Mouse (Mus musculus) brain, adult 2 months (tissue): Measurements from ENCODE around the gene Serpinb9b.

Experiments
- DNase-seq: peaks from one replicate; pipeline ENCODE4 v3.0.0; 2011; ENCODE audit warnings: low read depth, low spot score

Serpinb9b gene

DNA sequence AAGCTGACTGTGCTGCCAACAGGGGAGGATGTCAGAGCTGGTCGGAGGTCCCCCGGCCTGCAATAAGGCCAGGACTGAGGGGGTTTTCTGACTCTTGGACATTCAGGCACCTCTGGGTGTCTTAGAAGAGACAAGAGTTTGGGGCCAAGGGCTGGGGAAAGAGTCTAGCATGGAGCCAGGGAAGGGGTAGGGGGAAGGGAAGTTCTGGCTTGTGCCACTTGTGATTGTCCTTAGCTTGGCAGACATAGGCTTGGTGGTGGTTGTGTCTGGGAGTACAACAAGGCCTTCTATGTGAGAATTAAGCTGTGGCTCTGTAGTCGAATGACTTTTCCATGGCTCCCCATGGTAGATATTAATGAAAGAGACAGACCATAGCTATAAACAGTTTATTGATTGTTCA is 16.3 kb downstream of the Serpinb9b start:
- DNase-seq, result no peak

DNA sequence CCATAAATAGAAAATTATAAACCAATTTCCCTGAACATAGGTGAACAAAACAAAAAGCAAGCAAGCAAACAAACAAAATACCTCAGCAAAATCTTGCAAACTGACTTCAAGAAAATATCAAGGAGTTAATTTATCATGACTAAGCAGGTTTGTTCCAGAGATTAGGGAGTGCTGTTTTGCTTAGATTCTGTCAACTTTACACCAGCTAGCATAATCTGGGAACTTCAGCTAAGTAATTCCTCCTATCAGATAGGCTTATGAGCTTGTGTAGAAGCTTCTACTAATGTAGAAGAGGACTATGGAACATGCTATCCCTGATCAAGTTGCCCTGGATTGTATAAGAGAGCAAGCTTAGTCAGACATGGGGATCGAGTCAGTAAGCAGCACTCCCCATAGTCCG is 20.0 kb downstream of the Serpinb9b start:
- no peak for DNase-seq

DNA sequence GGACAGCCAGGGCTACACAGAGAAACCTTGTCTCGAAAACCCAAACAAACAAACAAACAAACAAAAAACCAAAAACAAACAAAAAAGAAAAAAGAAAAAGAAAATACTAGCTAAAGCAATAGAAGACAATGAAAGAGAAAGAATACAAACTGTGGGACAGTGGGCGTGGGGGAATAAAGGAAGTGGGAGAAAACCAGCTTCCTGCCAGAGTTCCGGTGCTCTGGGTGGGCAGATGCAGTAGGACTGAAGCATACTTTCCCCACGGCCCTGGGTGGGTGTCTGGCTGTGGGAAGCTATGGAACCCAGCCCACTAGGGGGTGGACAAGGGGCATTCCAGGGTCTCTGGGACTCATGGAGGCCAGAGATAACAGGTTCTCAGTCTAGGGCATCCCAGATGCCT is 21.0 kb downstream of the Serpinb9b start:
- DNase-seq, result no peak

DNA sequence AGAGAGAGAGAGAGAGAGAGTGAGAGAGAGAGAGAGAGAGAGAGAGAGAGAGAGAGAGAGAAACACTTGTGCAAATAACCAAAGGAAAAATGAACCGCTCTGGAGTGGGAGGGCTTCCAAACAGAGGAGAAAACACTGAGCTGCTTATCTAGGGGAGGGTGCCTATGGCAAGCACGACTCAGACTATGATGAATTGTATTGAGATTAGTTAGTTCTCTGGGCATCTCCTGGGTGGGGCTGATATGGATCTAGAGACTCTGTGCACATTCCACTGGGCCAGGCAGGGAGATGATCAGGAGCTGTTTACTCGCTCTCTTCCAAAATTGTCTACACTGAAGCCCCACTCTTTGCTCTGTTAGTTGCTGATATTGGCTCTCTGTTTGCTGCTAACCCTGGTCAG is 24.5 kb downstream of the Serpinb9b start:
- no peak for DNase-seq

GRCm38 (mm10) chr13:33063048-33063447 is 35.8 kb downstream of the Serpinb9b start:
- DNase-seq, result no peak

DNA sequence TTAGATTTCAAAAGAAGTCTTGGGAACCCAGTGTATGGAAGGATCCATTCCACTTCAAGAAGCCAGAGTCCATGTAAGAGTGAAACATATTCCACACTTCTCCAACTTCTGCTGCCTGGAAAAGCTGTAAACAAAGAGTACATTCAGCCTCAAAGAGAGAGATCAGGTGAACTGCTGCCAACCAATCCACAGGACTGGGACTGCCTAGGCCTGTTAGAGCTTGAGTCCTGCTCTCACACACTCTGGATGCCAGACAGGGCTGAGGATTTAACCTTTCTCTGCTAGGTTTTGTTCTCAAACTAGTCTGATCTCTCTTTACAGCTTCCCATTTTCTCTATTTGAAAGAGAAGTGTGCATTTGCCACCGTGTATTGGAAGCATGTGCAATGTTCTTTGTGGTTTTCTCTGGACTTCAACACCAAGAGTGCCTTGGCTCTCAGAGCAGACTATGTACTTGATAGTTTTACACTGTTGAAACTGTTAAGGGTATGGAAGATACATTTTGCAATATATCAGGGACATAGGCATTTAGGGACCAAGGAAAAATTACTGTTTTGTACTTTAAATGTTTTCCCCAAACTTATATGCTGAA is 40.3 kb downstream of the Serpinb9b start:
- no peak for DNase-seq

GRCm38 (mm10) chr13:33068164-33068563 is 40.9 kb downstream of the Serpinb9b start:
- DNase-seq, result peak; percentile 73

GRCm38 (mm10) chr13:33071776-33072175 is 44.6 kb downstream of the Serpinb9b start:
- no peak for DNase-seq

DNA sequence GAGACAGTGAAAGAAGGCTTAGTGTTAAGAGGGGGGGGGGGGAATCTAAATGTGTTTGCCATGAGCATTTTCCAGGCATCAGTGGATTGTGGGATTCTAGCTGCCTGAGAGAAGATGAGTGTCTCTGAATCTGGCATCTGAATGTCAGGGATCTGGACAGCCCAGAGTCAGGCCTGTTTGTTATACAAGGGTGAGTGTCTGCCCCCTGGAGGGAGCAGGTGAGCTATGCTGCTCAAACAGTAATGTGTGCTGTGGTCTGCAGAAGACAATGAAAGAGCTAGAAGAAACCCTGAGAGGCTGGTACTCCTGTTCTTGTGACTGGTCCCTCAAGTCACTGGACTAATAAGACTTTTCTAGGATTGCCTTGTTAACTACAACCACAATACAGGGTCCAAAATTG is 46.8 kb downstream of the Serpinb9b start:
- peak; percentile 56 for DNase-seq

GRCm38 (mm10) chr13:33076247-33076646 is 49.0 kb downstream of the Serpinb9b start:
- DNase-seq, result no peak

- no peak for DNase-seq
These were observed 49.9 kb downstream of the Serpinb9b start for GRCm38 (mm10) chr13:33077026-33077685.

GRCm38 (mm10) chr13:33078056-33078705 is 51.0 kb downstream of the Serpinb9b start, which contains the start of gene Serpinb1b:
Serpinb1b (plus strand) TSS chr13:33078575.
- no peak for DNase-seq

DNA sequence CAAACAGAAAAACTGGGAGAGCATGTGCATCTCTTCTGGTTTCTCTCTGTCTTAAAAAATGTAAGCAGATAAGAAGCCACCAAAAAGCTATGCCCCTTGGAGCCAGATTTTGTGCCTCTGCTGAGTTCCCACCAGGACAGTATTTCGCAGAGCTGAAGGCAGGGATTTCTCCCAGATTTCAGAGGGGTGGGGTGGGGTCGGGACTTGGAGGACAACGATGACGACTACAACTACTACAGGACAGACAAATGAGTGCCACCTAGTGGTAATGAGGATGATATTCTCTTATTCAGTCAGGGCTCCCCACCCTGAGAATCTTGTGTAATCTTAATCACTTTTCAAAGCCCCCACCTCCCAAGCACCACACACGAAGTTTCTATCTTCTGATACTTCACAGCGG is 52.2 kb downstream of the Serpinb9b start:
- DNase-seq, result peak; percentile 39

DNA sequence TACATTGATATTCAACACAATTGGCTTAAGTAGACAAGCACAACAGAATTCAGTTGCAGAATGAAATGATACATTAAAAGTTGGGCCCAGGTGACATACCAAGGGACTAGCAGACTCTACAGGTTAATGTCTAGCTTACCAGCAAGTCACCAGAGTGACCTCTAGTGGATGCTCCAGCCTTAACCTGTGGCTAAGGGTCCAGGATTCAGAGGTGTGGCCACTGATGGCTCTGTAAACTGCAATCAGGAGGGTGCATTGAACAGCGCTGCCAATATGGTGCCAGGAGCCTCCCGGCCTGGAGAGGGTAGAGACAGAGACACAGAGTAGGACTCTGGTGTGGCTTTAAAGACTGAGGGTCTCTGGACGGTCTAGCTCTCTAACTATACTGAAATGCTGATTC is 53.1 kb downstream of the Serpinb9b start:
- peak; percentile 55 for DNase-seq

- DNase-seq, result peak; percentile 51
These were observed 56.6 kb downstream of the Serpinb9b start for GRCm38 (mm10) chr13:33083834-33084233.

DNA sequence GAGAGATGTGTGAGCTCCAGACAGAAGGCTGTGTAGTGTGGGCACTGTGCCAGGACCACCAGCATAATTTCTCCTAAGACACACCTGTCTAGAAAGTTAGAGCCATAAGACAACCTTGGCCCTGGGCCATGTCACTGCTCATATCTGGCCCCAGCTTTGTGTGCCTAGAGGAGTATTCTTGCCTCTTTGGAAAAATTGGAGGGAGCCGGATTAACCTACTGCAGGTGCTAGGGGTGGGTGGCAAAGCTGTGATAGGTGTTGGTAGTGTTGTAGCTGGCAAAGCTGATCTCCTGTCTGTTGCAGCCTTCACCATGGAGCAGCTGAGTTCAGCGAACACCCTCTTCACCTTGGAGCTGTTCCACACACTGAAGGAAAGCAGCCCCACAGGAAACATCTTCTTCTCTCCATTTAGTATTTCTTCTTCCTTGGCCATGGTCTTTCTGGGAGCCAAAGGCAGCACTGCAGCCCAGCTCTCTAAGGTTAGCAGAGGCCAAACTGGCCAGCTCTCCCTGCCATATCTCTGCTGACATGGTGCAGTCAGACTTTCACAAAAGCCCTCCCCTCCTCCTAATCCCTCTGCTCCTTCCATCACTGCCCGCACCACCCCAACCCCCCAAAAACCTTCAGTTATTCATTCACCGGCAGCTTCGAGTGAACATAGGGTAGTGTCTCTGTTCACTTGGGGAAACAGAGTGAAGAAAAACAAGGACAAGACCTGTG is 57.9 kb downstream of the Serpinb9b start:
- peak; percentile 69 for DNase-seq

GRCm38 (mm10) chr13:33085695-33086432 is 58.6 kb downstream of the Serpinb9b start:
- DNase-seq, result peak; percentile 98

- no peak for DNase-seq
These were observed 62.4 kb downstream of the Serpinb9b start for GRCm38 (mm10) chr13:33089566-33089965.

- peak; percentile 93 for DNase-seq
These were observed 63.3 kb downstream of the Serpinb9b start for GRCm38 (mm10) chr13:33090546-33090945.

DNA sequence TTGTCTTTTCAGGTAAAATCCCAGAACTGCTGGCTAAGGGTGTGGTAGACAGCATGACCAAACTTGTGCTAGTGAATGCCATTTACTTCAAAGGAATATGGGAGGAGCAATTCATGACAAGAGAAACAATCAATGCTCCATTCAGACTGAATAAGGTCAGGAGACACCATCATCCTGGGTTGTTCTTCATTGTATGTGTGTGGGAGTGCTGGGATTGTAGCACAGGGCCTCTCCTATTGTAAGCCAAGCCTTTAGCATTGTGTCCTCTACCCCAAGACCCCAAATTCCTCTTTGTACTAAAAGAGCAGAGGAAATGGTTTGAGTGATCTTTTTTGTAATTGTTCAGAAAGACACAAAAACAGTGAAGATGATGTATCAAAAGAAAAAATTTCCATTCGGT is 64.1 kb downstream of the Serpinb9b start:
- no peak for DNase-seq
